Mouse (Mus musculus) limb, embryonic 15.5 days (tissue): ENCODE data around the gene Plxnd1. TPM values are rescaled to one million over a fixed set of nuclear protein-coding genes. Genes with fewer than 3 reads are reported as not detected.

Experiments used
- ATAC-seq: fragments of 200-750 bp; cut with Nextera tagmentation; 2 replicates; pipeline ENCODE4 v1.8.0; 2017; ENCODE audit warnings: low read depth, moderate TSS enrichment; ENCODE audit not compliant: insufficient number of reproducible peaks, low FRiP score, low TSS enrichment
- H3K27ac ChIP-seq: fragments of 300-500 bp; sonication (generic); 2 replicates; pipeline ENCODE4 v1.5.1; 2015; ENCODE audit warnings: moderate library complexity, mild to moderate bottlenecking, inconsistent platforms
- H3K27me3 ChIP-seq: fragments of 300-500 bp; sonication (generic); 2 replicates; pipeline ENCODE4 v1.6.1; 2015; ENCODE audit warnings: inconsistent platforms
- H3K36me3 ChIP-seq: fragments of 300-500 bp; sonication (generic); 2 replicates; pipeline ENCODE4 v1.6.1; 2015; ENCODE audit warnings: inconsistent platforms
- H3K4me1 ChIP-seq: fragments of 300-500 bp; sonication (generic); 2 replicates; pipeline ENCODE4 v1.6.1; 2015; ENCODE audit warnings: inconsistent platforms
- H3K4me2 ChIP-seq: fragments of 300-500 bp; sonication (generic); 2 replicates; pipeline ENCODE4 v1.6.1; 2015; ENCODE audit warnings: mild to moderate bottlenecking, inconsistent platforms
- H3K4me3 ChIP-seq: fragments of 300-500 bp; sonication (generic); 2 replicates; pipeline ENCODE4 v1.5.1; 2015; ENCODE audit warnings: mild to moderate bottlenecking, inconsistent platforms
- H3K9ac ChIP-seq: fragments of 300-500 bp; sonication (generic); 2 replicates; pipeline ENCODE4 v1.6.1; 2015; ENCODE audit warnings: inconsistent platforms
- H3K9me3 ChIP-seq: fragments of 300-500 bp; sonication (generic); 2 replicates; pipeline ENCODE4 v1.6.1; 2016; ENCODE audit warnings: inconsistent platforms
- WGBS: fragments of 180-500 bp; shearing (Covaris S2); methylation state at CpG from one replicate; pipeline ENCODE4 v1.1.7; 2015; 5-methylcytosine and 5-hydroxymethylcytosine counted together
- polyA plus RNA-seq: library from polyadenylated mRNA; unstranded; fragments of >200 nt; fragmentation: Nextera tagmentation; extraction: Ambion mirVana; gene quantifications from 2 replicates; pipeline ENCODE4 v1.2.1, GENCODE M21; 2015

The Plxnd1 gene
- polyA plus RNA-seq, 1 experiment from 2014 or later = 32.2 TPM

DNA sequence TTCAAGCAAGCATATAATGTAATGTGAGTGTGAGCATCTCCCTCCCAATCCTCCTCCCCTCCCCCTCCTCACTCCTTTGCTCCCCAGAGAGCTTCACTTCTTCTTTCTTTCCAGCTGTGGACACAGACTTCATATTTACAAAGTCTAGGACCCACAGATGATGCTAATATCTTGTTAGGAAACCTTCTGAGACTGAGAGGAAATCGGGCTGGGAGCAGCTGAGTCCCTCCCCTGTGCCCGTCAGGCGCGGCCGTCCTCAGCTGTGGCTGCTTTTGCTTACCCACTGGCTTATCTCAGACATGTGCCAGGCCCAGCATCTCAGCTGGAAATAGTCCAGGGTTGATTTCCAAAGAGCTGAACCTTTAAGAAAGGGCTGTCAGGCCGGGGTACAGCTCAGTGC is 48.4 kb downstream of the Plxnd1 start:
- ATAC-seq = no peak
- 79% methylated on average over 6 of the region's 6 CpGs for WGBS
- H3K27me3 ChIP-seq = no peaks in the 10 kb centered on the region
- no peaks in the 10 kb centered on the region for H3K4me1 ChIP-seq
- no peaks in the 10 kb centered on the region for H3K9me3 ChIP-seq
- H3K4me3 ChIP-seq = no peak overlapping the region
- no peaks in the 10 kb centered on the region for H3K36me3 ChIP-seq
- H3K9ac ChIP-seq = no peak overlapping the region
- H3K27ac ChIP-seq = no peak overlapping the region
- no peak overlapping the region for H3K4me2 ChIP-seq

DNA sequence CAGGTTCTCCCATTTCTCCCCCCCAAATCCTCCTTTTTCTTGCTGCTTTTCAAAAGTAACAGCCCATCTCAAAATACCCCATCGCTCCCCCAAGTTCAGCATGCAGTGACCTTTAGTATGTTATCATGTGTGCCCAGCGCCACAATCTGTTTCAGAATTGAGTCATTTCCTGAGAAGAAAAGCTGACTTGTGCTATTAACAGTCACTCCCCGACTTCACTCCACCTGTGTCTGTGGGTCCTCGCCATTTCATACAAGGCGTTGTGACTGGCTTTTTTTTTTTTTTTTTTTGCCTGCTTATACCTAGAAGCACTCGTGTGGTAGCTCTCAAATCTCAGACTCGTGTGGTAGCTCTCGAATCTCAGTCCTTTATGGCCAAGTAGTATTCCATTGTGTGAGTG is 49.2 kb downstream of the Plxnd1 start:
- Histone ChIP-seq H3K4me3 (no peak overlapping the region), H3K36me3 (no peaks in the 10 kb centered on the region), H3K4me2 (no peak overlapping the region), H3K4me1 (0 out of 2 replicates have a peak, but pooled peaks cover 2% of the 10 kb centered on the region), H3K9me3 (no peaks in the 10 kb centered on the region), H3K27ac (no peak overlapping the region), H3K27me3 (no peaks in the 10 kb centered on the region), H3K9ac (no peak overlapping the region)
- WGBS = 86% methylated on average over 8 of the region's 8 CpGs
- no peak for ATAC-seq

- no peak within 1 kb of the TSS for H3K4me2 ChIP-seq
- no peak within 1 kb of the TSS for H3K9ac ChIP-seq
- WGBS = 74% methylated on average over 5 of the region's 5 CpGs
- H3K4me1 ChIP-seq = 0 out of 2 replicates have a peak, but pooled peaks cover 2% of the 10 kb centered on the region
- no peaks in the 10 kb centered on the region for H3K27me3 ChIP-seq
- H3K9me3 ChIP-seq = no peaks in the 10 kb centered on the region
- no peaks in the 10 kb centered on the region for H3K36me3 ChIP-seq
- ATAC-seq = no peak
- H3K4me3 ChIP-seq = no peak within 1 kb of the TSS
- H3K27ac ChIP-seq = no peak within 1 kb of the TSS
These were observed 50.2 kb downstream of the Plxnd1 start, which contains the start of gene H1foo for GRCm38 (mm10) chr6:115944638-115945037. H1foo (plus strand) TSS chr6:115944938.

DNA sequence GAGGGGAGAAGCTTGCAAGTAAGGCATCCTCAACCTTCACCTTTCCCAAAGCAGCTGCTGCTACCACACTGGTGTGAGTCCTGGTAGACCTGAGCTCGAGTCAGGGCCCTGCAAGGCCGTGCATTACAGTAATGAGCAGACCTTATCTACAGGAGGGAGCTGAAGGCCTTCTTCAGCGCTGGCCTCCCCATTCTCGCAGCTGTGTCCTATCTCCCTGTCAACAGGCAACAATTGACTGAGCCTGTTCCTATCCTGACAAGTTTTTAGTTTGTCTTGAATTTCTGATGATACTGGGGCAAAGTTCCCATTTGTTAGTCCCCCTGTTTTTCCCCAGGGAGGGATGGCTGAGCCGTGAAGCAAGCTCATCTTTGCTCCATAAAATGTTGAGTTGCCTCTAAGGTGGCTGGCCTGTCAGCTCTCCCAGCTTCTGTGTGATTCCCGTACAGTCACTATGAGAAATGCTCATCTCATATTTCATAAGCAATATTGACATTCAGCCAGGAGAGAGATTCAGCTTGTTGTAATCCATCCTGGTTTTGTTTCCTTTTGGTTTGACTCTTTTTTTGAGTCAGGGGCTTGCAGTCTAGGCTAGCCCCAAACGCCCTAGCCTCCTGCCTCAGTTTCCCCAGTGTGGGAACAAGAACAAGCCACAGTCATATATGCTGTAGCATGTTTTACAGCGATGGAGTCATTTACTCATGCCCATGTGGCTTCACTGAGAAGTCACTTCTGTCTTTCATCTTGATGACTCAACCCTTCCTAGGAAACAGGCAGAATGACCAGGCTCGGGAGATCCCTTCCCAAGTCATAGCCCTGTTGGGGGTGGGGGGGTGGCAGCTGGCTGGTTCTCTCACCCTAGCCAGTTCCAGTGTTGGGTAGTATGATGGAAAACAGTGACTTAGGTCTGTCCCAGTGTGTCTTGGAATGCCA is 51.0 kb downstream of the Plxnd1 start:
- no peak for ATAC-seq
- Histone ChIP-seq H3K36me3 (no peaks in the 10 kb centered on the region), H3K27me3 (no peaks in the 10 kb centered on the region), H3K27ac (no peak overlapping the region), H3K9ac (no peak overlapping the region), H3K4me2 (no peak overlapping the region), H3K4me3 (no peak overlapping the region), H3K9me3 (no peaks in the 10 kb centered on the region), H3K4me1 (0 out of 2 replicates have a peak, but pooled peaks cover 2% of the 10 kb centered on the region)
- 66% methylated on average over 9 of the region's 9 CpGs for WGBS

DNA sequence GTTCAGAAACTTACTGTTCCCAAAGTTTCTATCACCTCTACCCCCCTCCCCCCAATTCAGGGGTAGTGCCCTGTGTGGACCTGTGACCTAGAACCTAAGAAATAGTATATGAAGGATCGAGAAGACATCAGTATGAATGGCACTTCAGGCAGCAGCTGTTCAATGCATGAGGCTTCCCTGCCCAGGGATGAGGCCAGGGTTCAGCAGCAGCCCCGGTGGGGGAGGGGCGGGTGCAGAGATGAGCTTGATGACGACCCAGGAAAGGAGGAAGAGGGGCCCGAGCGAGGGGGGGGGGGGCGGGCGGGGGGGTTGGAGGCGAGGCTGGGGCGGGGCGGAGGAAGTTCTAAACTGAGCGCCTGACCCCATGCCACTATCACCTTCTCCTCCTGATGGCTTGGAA is 53.7 kb downstream of the Plxnd1 start:
- Histone ChIP-seq H3K4me3 (no peak overlapping the region), H3K4me1 (0 out of 2 replicates have a peak, but pooled peaks cover 2% of the 10 kb centered on the region), H3K36me3 (no peaks in the 10 kb centered on the region), H3K4me2 (no peak overlapping the region), H3K9me3 (no peaks in the 10 kb centered on the region), H3K27ac (no peak overlapping the region), H3K9ac (no peak overlapping the region), H3K27me3 (no peaks in the 10 kb centered on the region)
- ATAC-seq = no peak
- WGBS = 16% methylated on average over 9 of the region's 12 CpGs

DNA sequence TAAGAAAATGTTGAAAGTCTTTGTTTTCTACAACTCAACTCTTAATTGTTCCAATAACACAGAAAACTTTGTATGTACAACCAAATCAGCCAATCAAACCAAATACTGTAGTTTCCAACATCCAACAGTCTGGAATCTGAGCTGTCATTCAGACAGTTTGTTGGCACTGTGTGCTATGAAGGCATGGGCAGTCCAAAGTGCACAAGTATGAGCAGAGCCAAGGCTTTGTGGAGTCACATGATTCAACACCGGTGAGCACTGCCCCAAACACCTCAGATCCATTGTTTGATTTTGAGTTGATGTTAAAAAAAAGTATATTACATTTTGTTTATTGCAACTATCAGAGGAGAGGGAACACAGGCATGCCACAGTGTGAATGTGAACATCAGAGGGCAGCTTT is 54.2 kb downstream of the Plxnd1 start:
- H3K27ac ChIP-seq = no peak overlapping the region
- no peaks in the 10 kb centered on the region for H3K27me3 ChIP-seq
- no peaks in the 10 kb centered on the region for H3K9me3 ChIP-seq
- no peak overlapping the region for H3K9ac ChIP-seq
- 82% methylated on average over 1 of the region's 1 CpGs for WGBS
- no peaks in the 10 kb centered on the region for H3K36me3 ChIP-seq
- no peak overlapping the region for H3K4me2 ChIP-seq
- ATAC-seq = no peak
- H3K4me1 ChIP-seq = 0 out of 2 replicates have a peak, but pooled peaks cover 2% of the 10 kb centered on the region
- no peak overlapping the region for H3K4me3 ChIP-seq

- Histone ChIP-seq H3K4me2 (no peak overlapping the region), H3K9ac (no peak overlapping the region), H3K4me3 (no peak overlapping the region), H3K27ac (no peak overlapping the region), H3K9me3 (no peaks in the 10 kb centered on the region), H3K4me1 (0 out of 2 replicates have a peak, but pooled peaks cover 2% of the 10 kb centered on the region), H3K27me3 (no peaks in the 10 kb centered on the region), H3K36me3 (no peaks in the 10 kb centered on the region)
- no peak for ATAC-seq
- 59% methylated on average over 1 of the region's 1 CpGs for WGBS
These were observed 56.0 kb downstream of the Plxnd1 start for GRCm38 (mm10) chr6:115938798-115939197.

- H3K27me3 ChIP-seq = no peaks in the 10 kb centered on the region
- H3K27ac ChIP-seq = no peak overlapping the region
- WGBS = 88% methylated on average over 2 of the region's 2 CpGs
- no peak overlapping the region for H3K4me2 ChIP-seq
- no peak overlapping the region for H3K9ac ChIP-seq
- no peaks in the 10 kb centered on the region for H3K9me3 ChIP-seq
- no peak for ATAC-seq
- H3K36me3 ChIP-seq = no peaks in the 10 kb centered on the region
- no peak overlapping the region for H3K4me3 ChIP-seq
- H3K4me1 ChIP-seq = 0 out of 2 replicates have a peak, but pooled peaks cover 2% of the 10 kb centered on the region
These were observed 56.8 kb downstream of the Plxnd1 start for GRCm38 (mm10) chr6:115938011-115938410.

- no peak overlapping the region for H3K27ac ChIP-seq
- 75% methylated on average over 8 of the region's 8 CpGs for WGBS
- no peak for ATAC-seq
- no peaks in the 10 kb centered on the region for H3K4me1 ChIP-seq
- H3K36me3 ChIP-seq = no peaks in the 10 kb centered on the region
- H3K9me3 ChIP-seq = no peaks in the 10 kb centered on the region
- H3K4me2 ChIP-seq = no peak overlapping the region
- H3K9ac ChIP-seq = no peak overlapping the region
- H3K4me3 ChIP-seq = no peak overlapping the region
- no peaks in the 10 kb centered on the region for H3K27me3 ChIP-seq
These were observed 59.3 kb downstream of the Plxnd1 start for GRCm38 (mm10) chr6:115935544-115935943.

DNA sequence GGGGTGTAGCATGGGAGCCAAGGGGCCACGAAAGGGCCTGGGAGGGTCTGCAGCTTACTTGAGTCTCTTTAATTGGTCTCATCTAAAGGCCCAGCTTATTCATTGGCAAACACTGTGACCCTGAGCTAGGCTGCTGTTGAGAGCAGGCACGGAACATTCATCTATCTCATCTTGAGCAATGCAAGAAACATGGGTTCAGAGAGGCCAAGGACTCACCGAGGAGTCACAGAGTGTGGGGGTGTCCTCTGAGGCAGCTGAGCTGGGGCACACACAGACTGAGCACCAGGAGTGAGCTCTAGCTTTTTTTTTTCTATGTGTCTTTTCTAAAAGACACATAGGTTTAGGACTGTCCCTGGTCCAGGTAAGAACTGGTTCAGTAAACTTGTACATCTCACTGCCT is 62.4 kb downstream of the Plxnd1 start:
- Histone ChIP-seq H3K9me3 (no peaks in the 10 kb centered on the region), H3K9ac (no peak overlapping the region), H3K4me1 (0 out of 2 replicates have a peak, but pooled peaks cover 7% of the 10 kb centered on the region), H3K27me3 (no peaks in the 10 kb centered on the region), H3K27ac (no peak overlapping the region), H3K4me3 (no peak overlapping the region), H3K36me3 (no peaks in the 10 kb centered on the region), H3K4me2 (no peak overlapping the region)
- 87% methylated on average over 3 of the region's 3 CpGs for WGBS
- ATAC-seq = no peak

DNA sequence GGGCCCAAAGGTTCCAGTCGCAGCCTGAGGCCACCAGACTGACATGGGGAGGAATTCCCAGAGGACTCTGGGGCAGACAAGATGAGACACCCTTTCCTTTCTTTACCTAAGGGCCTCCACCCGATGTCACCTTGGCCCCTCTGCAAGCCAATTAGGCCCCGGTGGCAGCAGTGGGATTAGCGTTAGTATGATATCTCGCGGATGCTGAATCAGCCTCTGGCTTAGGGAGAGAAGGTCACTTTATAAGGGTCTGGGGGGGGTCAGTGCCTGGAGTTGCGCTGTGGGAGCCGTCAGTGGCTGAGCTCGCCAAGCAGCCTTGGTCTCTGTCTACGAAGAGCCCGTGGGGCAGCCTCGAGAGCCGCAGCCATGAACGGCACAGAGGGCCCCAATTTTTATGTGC is 63.2 kb downstream of the Plxnd1 start, which contains the start of gene Rho:
Gene Rho (plus strand): TSS at position 110 of the 400 bp plus-strand sequence.
- 79% methylated on average over 14 of the region's 14 CpGs for WGBS
- ATAC-seq = no peak
- Histone ChIP-seq H3K4me3 (no peak within 1 kb of the TSS), H3K4me1 (peaks cover 14% of the 10 kb centered on the region; the same call in 1 of the 2 replicates), H3K4me2 (no peak within 1 kb of the TSS), H3K27me3 (no peaks in the 10 kb centered on the region), H3K9ac (no peak within 1 kb of the TSS), H3K9me3 (no peaks in the 10 kb centered on the region), H3K27ac (no peak within 1 kb of the TSS), H3K36me3 (no peaks in the 10 kb centered on the region)

DNA sequence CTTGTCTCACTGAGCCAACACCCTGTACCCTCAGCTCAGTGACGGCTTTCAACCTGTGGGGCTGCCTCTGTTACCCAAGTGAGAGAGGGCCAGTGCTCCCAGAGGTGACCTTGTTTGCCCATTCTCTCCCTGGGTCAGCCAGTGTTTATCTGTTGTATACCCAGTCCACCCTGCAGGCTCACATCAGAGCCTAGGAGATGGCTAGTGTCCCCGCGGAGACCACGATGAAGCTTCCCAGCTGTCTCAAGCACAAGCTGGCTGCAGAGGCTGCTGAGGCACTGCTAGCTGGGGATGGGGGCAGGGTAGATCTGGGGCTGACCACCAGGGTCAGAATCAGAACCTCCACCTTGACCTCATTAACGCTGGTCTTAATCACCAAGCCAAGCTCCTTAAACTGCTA is 64.8 kb downstream of the Plxnd1 start:
- no peak for ATAC-seq
- H3K4me1 ChIP-seq = peaks cover 23% of the 10 kb centered on the region

More for the DNA sequence above, 64.8 kb downstream of the Plxnd1 start:
- Histone ChIP-seq H3K9ac (no peak overlapping the region), H3K27ac (no peak overlapping the region), H3K36me3 (no peaks in the 10 kb centered on the region), H3K9me3 (no peaks in the 10 kb centered on the region), H3K27me3 (no peaks in the 10 kb centered on the region), H3K4me2 (no peak overlapping the region), H3K4me3 (no peak overlapping the region)
- 52% methylated on average over 5 of the region's 5 CpGs for WGBS
